Mouse (Mus musculus) liver, embryonic 14.5 days (tissue): ENCODE results near the gene Sgsm1. TPM values are rescaled to one million over a fixed set of nuclear protein-coding genes. Genes with fewer than 3 reads are reported as not detected.

Experiments
- ATAC-seq: fragments of 200-750 bp; cut with Nextera tagmentation; 2 replicates; pipeline ENCODE4 v1.8.0; 2017; ENCODE audit warnings: moderate number of reproducible peaks, mild to moderate bottlenecking, moderate library complexity; ENCODE audit not compliant: insufficient read depth
- DNase-seq, 3 experiments: peaks; one replicate each; pipeline ENCODE4 v3.0.0-alpha.2; 2012 to 2013; ENCODE audit warnings: low read depth in 3 of 3, low spot score in 3 of 3
- H3K27ac ChIP-seq: fragments of 300-500 bp; sonication (generic); 2 replicates; pipeline ENCODE4 v1.5.1; 2014; ENCODE audit warnings: moderate library complexity, mild to moderate bottlenecking, control low read depth, inconsistent platforms
- H3K27me3 ChIP-seq: fragments of 300-500 bp; sonication (generic); 2 replicates; pipeline ENCODE4 v1.6.1; 2014; ENCODE audit warnings: mild to moderate bottlenecking, low read length, moderate library complexity; ENCODE audit not compliant: control insufficient read depth, insufficient read depth
- H3K36me3 ChIP-seq: fragments of 300-500 bp; sonication (generic); replicated peaks from 2 replicates; pipeline ENCODE4 v1.6.1; 2014; ENCODE audit warnings: low read depth; ENCODE audit not compliant: control insufficient read depth, insufficient read depth
- H3K4me1 ChIP-seq, 2 experiments: fragments of 200-500 bp in 1 of 2; fragments of 300-500 bp in 1 of 2; sonication (generic) in 1 of 2; replicated peaks; 2 replicates each; pipeline ENCODE4 v1.6.1; 2012 to 2014; ENCODE audit warnings: antibody characterized with exemption in 1 of 2, inconsistent platforms in 1 of 2, low read length in 1 of 2; ENCODE audit not compliant: control insufficient read depth in 2 of 2, insufficient read depth in 2 of 2
- H3K4me2 ChIP-seq: fragments of 300-500 bp; sonication (generic); 2 replicates; pipeline ENCODE4 v1.6.1; 2014; ENCODE audit warnings: low read depth, mild to moderate bottlenecking, control low read depth, moderate library complexity
- H3K4me3 ChIP-seq, 2 experiments: fragments of 200-500 bp in 1 of 2; fragments of 300-500 bp in 1 of 2; sonication (generic) in 1 of 2; 2 replicates each; pipeline ENCODE4 v1.5.1; 2012 to 2014; ENCODE audit warnings: low read depth in 2 of 2, low read length in 2 of 2, mild to moderate bottlenecking in 2 of 2, control low read depth in 1 of 2, inconsistent platforms in 1 of 2, moderate library complexity in 1 of 2; ENCODE audit not compliant: insufficient read depth in 1 of 2
- H3K9ac ChIP-seq: fragments of 300-500 bp; sonication (generic); replicated peaks from 2 replicates; pipeline ENCODE4 v1.6.1; 2014; ENCODE audit warnings: mild to moderate bottlenecking, control low read depth, moderate library complexity
- H3K9me3 ChIP-seq: fragments of 300-500 bp; sonication (generic); 2 replicates; pipeline ENCODE4 v1.6.1; 2016; ENCODE audit warnings: low read length, mixed read lengths; ENCODE audit not compliant: control insufficient read depth
- CTCF ChIP-seq: IDR thresholded peaks from 2 replicates; pipeline ENCODE4 v1.5.1; 2016; ENCODE audit warnings: antibody characterized with exemption, low read depth, control low read depth
- EP300 ChIP-seq: IDR thresholded peaks from 2 replicates; pipeline ENCODE4 v1.6.1; 2016; ENCODE audit warnings: antibody characterized with exemption, low read depth
- WGBS: fragments of 180-500 bp; shearing (Covaris S2); extraction: QIAGEN DNeasy Blood & Tissue Kit; methylation state at CpG from one replicate; pipeline ENCODE4 v1.1.7; 2014; ENCODE audit not compliant: insufficient replicate concordance; 5-methylcytosine and 5-hydroxymethylcytosine counted together
- polyA plus RNA-seq, 2 experiments: library from polyadenylated mRNA; depleted of rRNA in 1 of 2; stranded (reverse) in 1 of 2; unstranded in 1 of 2; fragments of >200 nt; fragmentation: Nextera tagmentation in 1 of 2; extraction: Ambion mirVana in 1 of 2; gene quantifications; 2 replicates each; pipeline versions ENCODE4 v1.2.1 to v1.2.3; 2012 to 2014

The Sgsm1 gene
- polyA plus RNA-seq, 2 experiments: 1.4 to 1.5 TPM

DNA sequence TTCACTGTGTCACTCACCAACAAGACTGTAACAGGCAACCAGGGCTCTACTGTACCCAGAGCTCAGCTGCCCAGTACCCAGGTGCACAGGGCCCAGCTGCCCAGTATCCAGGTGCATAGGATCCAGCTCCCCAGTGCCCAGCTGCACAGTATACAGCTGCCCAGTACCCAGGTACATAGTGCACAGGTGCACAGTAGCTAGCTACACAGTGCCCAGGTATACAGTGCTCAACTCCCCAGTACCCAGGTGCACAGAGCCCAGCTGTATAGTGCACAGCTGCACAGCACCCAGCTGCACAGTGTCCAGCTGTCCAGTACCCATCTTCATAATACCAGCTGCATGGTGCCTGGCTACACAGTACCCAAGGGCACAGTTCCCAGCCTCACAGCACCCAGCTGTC, 42.3 kb downstream of the Sgsm1 start:
- no peaks in the 10 kb centered on the region for H3K4me1 ChIP-seq
- no peaks in the 10 kb centered on the region for H3K36me3 ChIP-seq
- DNase-seq (no peak), ATAC-seq (no peak)
- H3K9me3 ChIP-seq: no peaks in the 10 kb centered on the region
- H3K27ac ChIP-seq: no peak overlapping the region
- no peak overlapping the region for H3K4me3 ChIP-seq
- no peaks in the 10 kb centered on the region for H3K27me3 ChIP-seq
- TF ChIP-seq EP300 (no peak), CTCF (no peak)
- no peak overlapping the region for H3K9ac ChIP-seq
- no peak overlapping the region for H3K4me2 ChIP-seq

- ATAC-seq: no peak
- no peaks in the 10 kb centered on the region for H3K4me1 ChIP-seq
- 65% methylated on average over 8 of the region's 8 CpGs for WGBS
Measured at GRCm38 (mm10) chr5:113265637-113266036, 44.9 kb downstream of the Sgsm1 start.

GRCm38 (mm10) chr5:113250806-113251205, 59.8 kb downstream of the Sgsm1 start:
- Histone ChIP-seq H3K36me3 (no peaks in the 10 kb centered on the region), H3K4me2 (no peak overlapping the region), H3K27ac (no peak overlapping the region), H3K27me3 (no peaks in the 10 kb centered on the region), H3K9me3 (no peaks in the 10 kb centered on the region), H3K9ac (no peak overlapping the region), H3K4me1 (no peaks in the 10 kb centered on the region), H3K4me3 (no peak overlapping the region)
- no peak for TF ChIP-seq CTCF
- no peak for TF ChIP-seq EP300
- WGBS: 72% methylated on average over 11 of the region's 11 CpGs
- DNase-seq: no peak
- ATAC-seq: no peak

More at GRCm38 (mm10) chr5:113265637-113266036, 44.9 kb downstream of the Sgsm1 start:
- H3K9me3 ChIP-seq: no peaks in the 10 kb centered on the region
- no peaks in the 10 kb centered on the region for H3K36me3 ChIP-seq
- no peak overlapping the region for H3K27ac ChIP-seq
- H3K4me2 ChIP-seq: no peak overlapping the region
- DNase-seq: no peak
- H3K27me3 ChIP-seq: no peaks in the 10 kb centered on the region
- TF ChIP-seq CTCF (no peak), EP300 (no peak)
- no peak overlapping the region for H3K9ac ChIP-seq
- no peak overlapping the region for H3K4me3 ChIP-seq

- Histone ChIP-seq H3K27ac (no peak overlapping the region), H3K36me3 (no peaks in the 10 kb centered on the region), H3K9me3 (no peaks in the 10 kb centered on the region), H3K9ac (no peak overlapping the region), H3K4me3 (no peak overlapping the region), H3K4me1 (no peaks in the 10 kb centered on the region), H3K4me2 (no peak overlapping the region), H3K27me3 (no peaks in the 10 kb centered on the region)
- 66% methylated on average over 8 of the region's 8 CpGs for WGBS
- no peak for TF ChIP-seq CTCF
- ATAC-seq (no peak), DNase-seq (no peak)
Measured at GRCm38 (mm10) chr5:113249263-113249930, 61.2 kb downstream of the Sgsm1 start.

DNA sequence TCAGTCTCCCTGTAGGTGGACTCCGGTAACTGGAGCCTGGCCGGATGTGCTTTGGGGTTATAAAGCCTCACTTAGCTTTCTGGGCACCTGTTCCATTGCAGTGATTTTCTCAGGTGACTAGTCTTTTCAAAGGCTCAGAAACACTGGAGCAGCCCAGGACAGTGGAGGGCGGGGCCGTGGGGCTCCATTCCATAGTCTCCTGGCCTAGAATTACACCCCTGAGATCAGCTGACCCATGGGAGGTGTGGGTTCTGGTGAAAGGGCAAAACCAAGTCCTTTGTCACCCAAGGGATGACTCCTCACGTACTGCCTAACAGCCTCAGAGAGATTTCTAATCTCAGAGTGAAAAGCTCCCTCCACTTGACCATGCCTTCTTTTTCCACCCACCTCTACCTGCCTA, 80.4 kb downstream of the Sgsm1 start:
- H3K27me3 ChIP-seq: no peaks in the 10 kb centered on the region
- no peak overlapping the region for H3K4me2 ChIP-seq
- no peak for TF ChIP-seq EP300
- no peak for TF ChIP-seq CTCF
- ATAC-seq: no peak
- no peaks in the 10 kb centered on the region for H3K36me3 ChIP-seq
- no peak overlapping the region for H3K9ac ChIP-seq
- H3K4me3 ChIP-seq: no peak overlapping the region
- H3K9me3 ChIP-seq: no peaks in the 10 kb centered on the region
- 56% methylated on average over 5 of the region's 5 CpGs for WGBS
- H3K4me1 ChIP-seq: peaks cover 0 to 2% of the 10 kb centered on the region in 2 experiments; a peak in 1 of 4 replicates
- no peak for DNase-seq
- no peak overlapping the region for H3K27ac ChIP-seq
